Mouse (Mus musculus) lung, postnatal 4 days (tissue): ENCODE measurements at regions not wholly inside any gene's neighbourhood (a gene's known extent, or its start where the extent isn't known, plus 50 kb on each side); places are given as distances from the start of the nearest gene placed in this dataset.

Source experiments
- DNase-seq, 2 experiments: peaks; one replicate each; pipeline ENCODE4 v3.0.0; 2021

DNA sequence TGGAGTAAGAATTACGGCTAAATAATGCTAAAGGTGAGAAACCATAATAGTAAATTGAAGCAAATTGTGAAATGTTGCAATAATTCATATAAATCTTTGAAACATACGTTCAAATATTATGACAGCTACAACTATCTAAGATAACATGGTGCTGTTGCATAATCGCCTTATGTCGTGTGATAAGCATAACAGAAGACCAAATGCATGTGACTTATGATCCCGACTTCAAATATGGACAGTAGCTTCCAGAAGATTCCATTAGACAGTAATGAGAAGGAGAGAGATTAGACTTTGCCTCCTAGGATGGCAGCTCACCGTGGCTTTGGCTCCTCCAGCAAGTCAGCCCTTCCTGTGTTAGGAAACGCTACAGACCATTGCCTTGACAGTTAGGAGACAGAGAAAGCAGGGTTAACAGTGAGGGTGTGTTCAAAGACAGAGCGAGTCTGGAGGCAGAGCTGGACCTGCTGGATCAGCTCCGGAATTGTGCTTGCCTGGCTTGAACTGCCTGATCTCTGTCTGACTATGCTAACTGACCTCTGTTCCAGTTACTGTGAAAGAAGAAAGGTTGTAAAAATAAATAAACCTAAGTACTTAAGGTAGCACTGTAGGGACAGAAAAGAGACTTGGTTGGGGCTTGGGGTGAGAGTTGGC lies 434.6 kb upstream of the Tle4 start:
- no peak for DNase-seq

DNA sequence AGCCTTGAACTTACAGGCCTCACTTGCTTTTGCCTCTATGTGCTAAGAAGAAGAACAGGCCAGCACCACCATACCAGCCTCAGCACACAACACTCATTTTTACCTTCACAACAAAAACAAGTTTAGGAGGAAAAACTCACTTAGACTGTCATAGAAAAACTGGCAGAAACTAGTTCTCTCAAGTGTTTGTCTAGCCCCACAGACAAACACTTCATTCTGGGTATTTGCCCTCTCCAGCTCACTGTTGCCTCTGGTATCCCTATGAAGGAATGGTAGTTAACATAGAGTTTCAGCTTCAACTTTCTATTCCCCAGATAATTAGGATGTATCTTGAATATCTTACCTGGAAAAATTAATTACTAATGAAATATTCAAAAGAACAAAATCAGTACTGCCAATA lies 433.6 kb upstream of the Tle4 start:
- no peak for DNase-seq

GRCm38 (mm10) chr19:15003596-15003995 lies 405.7 kb upstream of the Tle4 start:
- DNase-seq, result no peak

DNA sequence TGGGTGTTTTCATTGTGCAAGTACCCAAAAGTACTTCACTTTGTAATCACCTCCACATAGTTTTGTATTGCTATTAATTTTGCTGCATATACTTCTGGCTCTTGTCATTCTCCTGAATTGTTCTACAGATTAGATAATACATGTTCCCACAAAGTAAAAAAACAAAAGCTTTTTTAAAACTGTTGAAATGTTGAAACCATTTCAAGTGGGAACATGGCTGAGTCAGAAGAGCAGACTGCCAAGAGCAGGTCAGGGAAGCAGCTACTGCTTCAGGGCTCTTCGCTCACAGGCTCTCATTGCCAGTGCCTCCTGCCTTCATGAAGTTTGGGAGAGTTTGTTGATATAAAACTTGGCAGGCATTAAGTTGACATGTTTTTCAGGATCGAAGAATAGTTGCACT lies 395.5 kb upstream of the Tle4 start:
- DNase-seq, result no peak

DNA sequence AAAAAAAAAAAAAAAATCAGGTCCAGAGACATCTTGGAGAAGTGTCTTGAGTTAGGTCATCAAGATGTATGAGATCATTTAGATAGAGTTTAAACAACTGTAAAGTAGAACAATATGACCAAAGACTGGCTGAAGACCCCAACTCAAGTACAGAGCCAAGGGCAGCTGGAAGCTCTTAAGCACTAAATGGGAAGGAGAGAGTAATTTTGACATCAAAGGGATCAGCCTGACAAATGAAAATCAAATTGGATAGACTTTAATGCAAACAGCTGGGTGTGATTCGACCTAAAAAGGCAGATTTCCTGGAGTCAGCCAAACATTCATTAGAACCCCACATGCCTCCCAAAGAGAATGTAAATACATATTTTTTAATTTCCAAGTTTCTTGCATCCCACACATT lies 372.3 kb upstream of the Tle4 start:
- DNase-seq, result no peak

DNA sequence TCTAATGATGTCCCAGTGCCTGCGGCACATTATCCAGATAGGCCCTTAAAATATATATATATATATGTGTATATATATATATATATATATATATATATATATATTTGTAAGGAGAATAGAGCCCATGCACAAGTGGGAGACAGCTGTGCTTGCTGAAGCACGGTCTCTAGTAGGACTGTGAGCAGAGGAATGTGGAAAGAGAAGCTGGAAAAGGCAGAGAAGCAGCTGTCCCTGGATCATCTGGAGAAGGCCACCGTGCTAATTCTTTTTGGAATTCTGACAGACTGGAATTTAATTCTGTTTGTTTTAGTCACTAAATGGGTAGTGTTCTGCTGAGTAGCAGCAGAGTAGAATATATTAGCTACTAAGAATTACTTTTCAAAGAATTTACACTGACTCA lies 370.4 kb upstream of the Tle4 start:
- DNase-seq, result no peak

- DNase-seq, result no peak
Observed at GRCm38 (mm10) chr19:14957727-14958126, 359.9 kb upstream of the Tle4 start.

- DNase-seq, result no peak
Observed at GRCm38 (mm10) chr19:14957154-14957553, 359.3 kb upstream of the Tle4 start.

- no peak for DNase-seq
Observed at GRCm38 (mm10) chr19:14956392-14956791, 358.5 kb upstream of the Tle4 start.

GRCm38 (mm10) chr19:14955969-14956368 lies 358.1 kb upstream of the Tle4 start:
- DNase-seq, result no peak

- no peak for DNase-seq
Observed at GRCm38 (mm10) chr19:14940207-14940952, 342.5 kb upstream of the Tle4 start.

GRCm38 (mm10) chr19:14922238-14922637 lies 324.4 kb upstream of the Tle4 start:
- no peak for DNase-seq

DNA sequence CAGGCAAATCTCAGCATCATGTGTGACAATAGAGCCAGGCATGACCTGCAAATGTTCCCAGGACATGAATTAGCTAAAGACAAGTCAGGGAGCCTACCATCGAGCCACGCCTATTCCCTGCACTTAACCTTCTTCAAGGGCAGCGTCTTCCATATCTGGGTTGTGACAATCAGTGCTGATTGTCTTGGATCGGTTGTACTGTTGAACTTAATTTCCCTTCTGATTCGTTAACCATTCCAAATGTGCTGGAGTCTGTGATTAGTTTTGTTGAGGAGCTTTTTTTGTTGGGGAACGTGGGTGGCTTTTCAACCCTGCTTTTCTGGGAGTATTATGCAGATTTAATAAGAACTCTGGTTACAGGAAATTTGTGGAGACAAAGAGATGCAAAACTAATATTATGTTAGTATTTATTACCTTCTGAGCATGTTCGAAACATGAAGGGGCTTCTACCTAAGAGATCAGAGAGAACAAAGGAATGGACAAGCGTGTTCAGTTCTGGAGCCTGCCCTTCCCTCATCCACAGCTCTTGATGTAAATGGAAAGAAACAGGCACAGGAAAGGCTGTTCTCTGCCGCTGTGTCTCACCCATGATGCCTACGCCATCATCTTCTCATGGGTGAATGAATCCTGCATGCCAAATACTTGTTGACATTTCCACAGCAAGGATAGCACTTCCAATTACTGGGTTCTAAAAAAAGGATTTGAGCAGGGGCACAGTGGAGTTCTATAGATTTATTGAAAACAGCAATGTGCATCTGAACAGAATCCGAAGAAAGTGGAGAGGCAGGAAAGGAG lies 313.4 kb upstream of the Tle4 start:
- no peak for DNase-seq

DNA sequence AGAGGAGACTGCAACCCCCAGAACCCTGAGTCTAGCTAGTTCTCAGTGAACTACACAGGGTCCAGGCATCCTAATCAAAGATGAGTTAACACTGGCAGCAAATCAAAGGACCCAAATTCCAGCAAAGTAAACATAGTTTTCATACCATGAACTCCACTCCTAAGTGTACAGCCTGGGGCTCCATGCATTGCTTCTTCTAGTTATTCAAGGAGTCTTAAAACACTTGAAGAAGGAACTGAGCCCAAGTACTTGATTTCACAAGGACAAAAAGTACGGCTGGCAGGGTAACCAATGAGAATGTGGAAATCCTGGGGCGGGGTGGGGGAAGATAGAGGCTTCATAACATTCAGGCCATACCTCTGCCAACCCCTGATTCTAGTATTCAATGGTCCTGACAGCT lies 297.0 kb upstream of the Tle4 start:
- peak in 1 of 2 experiments; percentile 25 for DNase-seq

DNA sequence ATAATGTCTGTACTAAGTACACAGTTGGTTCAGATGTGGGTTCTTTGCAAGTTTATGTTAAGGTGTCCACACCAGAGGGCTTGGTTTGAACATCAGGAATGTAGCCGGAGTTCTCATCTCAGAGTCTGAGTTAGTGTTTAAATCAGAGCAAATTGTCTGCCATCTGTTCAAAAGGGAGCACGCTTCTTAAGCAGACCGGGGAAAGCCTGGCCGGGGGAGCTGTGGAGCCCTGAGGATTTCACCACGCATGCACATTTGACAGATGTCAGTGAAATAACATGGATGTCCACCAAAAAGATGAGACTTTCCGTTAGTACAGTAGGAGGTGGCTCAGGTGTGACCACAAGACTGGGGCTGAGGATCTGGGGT lies 294.5 kb upstream of the Tle4 start:
- no peak for DNase-seq

- no peak for DNase-seq
Observed at GRCm38 (mm10) chr19:14891689-14892389, 294.0 kb upstream of the Tle4 start.

DNA sequence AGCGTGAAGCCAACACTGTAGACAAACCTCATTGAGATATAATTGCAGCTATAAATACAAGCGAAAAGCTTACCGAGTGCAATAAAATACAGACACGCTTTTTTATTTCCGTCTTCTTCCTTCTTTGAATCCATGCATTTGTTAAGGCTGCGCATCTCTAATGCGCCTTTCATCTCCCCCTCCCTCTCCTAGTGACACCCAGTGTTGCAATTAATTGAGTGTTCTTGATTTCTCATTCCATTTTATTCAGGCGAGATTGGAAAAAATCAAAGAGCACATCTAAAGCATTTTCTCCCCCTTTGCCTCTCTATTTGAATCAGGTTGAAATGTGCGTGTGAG lies 293.2 kb upstream of the Tle4 start:
- DNase-seq, result no peak

GRCm38 (mm10) chr19:14890241-14891089 lies 292.6 kb upstream of the Tle4 start:
- peak; percentile 46 to 76 for DNase-seq

- DNase-seq, result no peak
Observed at GRCm38 (mm10) chr19:14889794-14890193, 291.9 kb upstream of the Tle4 start.

DNA sequence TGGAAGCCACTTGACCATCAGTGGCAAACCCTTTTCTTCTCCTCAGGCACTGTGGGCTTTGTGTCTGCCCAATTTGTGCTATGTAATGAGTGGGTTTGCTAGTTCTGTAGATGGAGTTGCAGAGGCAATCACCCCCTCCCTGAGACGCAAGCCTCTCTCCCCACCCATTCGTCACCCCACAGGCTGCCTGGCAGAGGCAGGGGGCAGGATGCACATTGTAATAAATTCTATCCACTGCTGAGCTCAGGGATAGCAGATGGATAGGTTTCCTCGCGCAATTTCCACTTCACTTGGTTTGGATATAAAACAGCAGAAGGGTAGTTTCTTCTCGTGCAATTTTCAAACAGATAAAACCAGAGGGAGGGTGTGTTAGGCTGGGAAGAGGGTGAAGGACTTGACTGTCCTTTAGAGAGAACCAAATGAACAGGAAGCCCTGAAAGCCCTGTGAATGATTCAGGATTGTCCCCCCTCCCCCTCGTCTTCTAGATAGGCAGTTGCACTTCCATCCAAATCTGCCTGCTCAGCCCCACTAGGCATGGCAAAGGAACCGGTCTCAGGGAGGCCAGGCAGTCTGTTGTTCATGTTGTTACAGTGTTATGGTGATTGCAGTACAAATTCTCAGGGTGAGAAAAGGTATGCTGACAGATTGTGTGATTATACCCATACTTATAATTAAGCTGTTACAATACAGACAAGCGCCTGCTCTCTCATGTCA lies 286.0 kb upstream of the Tle4 start:
- no peak for DNase-seq

- no peak for DNase-seq
Observed at GRCm38 (mm10) chr19:14880818-14881217, 283.0 kb upstream of the Tle4 start.

DNA sequence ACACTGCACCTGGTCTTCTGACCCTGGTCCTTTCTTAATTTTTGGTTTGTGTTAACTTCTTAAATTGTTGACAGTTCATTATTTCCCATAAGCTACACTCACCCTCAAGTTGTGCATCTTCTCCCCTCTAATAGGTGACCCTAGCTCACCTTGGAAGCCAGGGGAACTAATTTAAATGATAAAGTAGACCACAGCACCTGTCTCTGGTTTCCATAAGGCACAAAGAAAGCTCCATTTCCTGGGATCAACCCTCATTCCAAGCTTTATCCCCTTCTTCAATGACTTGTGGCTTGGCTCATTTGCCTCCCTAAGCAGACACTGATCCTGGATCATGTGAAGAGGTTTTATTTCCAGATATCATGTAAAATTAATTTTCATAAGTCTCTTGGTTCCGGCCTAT lies 276.1 kb upstream of the Tle4 start:
- DNase-seq, result no peak
